Mouse (Mus musculus) megakaryocyte-erythroid progenitor cell, adult 5-6 weeks (primary cell): ENCODE measurements around the gene Ddit4. TPM values are rescaled to one million over a fixed set of nuclear protein-coding genes. Genes with fewer than 3 reads are reported as not detected.
"Not testable (repeated sequence)": the region's sequence is repeated elsewhere in the genome, so short reads cannot be mapped to it uniquely, and the experiment has no call there.

Source experiments
- ATAC-seq: replicated peaks from 2 replicates; pipeline ENCODE4 v1.8.0; 2016; ENCODE audit warnings: mild to moderate bottlenecking, inconsistent platforms; ENCODE audit not compliant: severe bottlenecking, poor library complexity, low FRiP score, low TSS enrichment
- total RNA-seq, 2 experiments: library from RNA; stranded (forward) in 1 of 2; stranded (reverse) in 1 of 2; fragments of 200-1000, 215-1000 nt in 1 of 2; fragments of >200 nt in 1 of 2; fragmentation: Nextera tagmentation in 1 of 2; gene quantifications; 2 replicates each; pipeline ENCODE4 v1.2.3; 2014 to 2017

Gene Ddit4
- total RNA-seq (2014; fragmentation: Nextera tagmentation), result 2.0 and 3.0 TPM in 2 replicates
- total RNA-seq (2017), result 2.0 and 4.4 TPM in 2 replicates

DNA sequence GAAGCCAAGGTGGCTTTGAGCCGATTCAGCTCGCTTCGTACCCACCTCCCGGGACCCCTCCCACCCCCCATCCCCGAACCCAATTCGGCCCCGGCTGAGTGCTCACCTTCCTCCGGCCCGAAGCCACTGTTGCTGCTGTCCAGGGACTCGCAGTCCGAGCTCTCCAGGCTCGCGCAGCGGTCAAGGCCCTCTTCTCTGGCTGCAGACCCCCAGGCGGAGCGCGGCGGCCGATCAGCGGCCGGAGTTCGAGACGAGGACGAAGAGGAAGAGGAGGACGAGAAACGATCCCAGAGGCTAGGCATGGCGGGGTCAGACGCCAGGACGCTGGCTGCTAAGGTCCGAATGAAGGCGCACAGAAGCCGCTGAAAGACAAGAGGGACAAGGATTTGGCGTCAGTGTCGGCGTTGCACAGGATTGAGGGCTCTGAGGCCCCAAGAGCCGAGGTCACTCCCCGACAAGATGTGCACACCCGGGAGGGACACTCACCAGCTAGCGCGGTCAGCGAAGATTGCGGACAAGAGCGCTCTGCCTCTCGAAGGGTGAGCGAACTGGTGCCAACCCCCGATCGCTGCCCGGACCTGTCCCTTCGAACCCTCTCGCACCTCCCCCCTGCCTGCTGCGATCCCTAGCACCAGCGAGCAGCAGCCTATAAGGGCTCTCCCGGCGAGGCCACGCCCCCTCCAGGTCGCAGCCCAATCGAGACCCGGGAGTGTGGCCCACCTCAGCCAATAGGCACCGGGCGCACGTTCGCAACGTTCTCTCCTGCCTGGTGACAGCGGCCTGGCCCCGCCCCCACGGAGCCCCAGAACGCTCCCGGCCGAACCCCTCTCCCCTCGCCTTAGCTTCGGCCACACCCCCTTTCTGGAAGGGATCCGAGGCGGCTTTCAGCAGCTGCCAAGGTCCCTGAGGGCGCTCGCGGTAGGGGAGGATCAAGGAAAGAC lies at the start of gene Ddit4:
Gene Ddit4, minus strand, starts transcription at position 624 of the 941 bp plus-strand sequence.
- peak; percentile 93 for ATAC-seq

DNA sequence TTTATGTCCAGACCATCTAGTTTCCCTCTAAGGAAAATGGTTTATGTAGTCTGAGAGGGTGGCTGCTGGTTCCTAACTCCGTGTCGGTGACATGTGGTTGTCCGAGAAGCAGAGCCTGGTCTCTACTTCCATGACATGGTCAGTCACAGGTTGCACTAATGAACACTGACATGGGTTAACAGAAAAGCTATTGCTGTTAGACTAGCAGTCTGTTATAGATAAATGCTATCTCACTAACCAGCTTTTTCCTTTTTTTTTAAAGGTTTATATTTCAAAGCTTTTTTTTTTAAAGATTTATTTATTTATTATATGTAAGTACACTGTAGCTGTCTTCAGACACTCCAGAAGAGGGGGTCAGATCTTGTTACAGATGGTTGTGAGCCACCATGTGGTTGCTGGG lies 47.4 kb upstream of the Ddit4 start:
- ATAC-seq, result no peak

DNA sequence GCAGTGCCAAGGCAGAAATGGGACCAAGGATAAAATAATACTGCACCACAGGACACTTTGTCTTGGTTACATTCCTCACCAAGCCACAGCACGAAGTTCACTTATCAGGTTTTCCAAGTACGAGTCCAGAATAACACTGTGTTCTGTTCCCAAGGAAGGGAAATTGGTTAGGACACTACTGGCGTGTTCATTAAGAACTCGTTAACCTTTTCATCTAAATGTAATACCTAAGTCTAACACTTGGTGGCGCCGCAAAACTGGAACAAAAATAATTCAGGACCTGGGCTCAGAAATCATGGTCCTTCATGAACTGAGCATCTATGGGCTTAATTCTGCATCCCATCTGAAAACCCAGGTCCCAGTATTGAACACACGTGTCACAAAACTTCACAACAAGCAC lies 46.0 kb upstream of the Ddit4 start:
- ATAC-seq, result no peak

DNA sequence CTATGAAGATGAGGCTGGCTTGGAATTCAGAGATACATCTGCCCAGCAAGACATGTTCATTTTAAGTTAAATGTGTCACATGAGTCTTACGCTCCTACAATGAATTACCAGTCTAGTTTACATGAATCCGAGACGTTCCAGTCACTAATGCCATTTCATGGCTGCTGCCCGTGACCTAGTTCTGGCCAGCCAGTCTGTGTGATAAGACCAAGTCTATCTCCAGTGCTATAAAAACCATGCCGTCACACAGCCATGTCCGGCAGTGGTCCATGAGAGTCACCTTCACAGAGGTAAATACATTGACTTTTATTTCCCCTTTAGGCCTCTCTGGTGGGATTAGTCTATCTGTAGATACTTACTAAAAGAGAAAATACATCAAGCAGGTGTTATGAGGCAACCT lies 44.3 kb upstream of the Ddit4 start:
- no peak for ATAC-seq

DNA sequence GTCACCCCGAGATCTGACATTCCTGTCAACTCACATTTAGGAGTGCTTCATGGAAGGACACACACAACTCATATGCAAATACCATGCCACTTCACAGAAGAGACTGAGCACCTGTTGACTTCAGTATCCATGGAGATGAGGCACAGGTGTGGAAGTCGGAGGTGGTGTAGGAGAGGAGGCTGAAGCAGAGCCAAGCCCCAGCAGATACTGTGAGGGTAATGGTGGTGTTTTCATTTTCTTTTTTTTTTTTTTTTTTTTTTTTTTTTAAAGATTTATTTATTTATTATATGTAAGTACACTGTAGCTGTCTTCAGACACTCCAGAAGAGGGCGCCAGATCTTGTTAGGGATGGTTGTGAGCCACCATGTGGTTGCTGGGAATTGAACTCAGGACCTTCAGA lies 42.2 kb upstream of the Ddit4 start:
- ATAC-seq, result not testable (repeated sequence)

DNA sequence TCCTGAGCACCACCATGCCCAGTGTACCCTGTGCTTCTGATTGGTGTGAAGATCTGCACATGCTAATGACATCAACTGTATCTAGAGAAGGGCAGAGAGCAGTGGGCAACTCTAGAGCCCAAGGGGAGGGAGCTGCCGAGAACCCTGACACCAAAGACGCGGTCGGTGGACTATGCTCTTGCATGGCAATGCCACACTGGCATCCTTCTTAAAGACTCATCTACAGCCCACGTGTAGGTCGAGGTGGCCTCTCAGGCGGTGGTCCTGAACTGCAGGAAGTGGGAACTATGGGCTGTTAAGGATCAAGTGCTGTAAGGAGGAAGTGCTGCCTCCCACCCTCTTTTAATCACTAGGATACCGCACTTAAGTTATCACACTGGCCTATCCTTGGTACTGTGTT lies 40.4 kb upstream of the Ddit4 start:
- ATAC-seq, result no peak

DNA sequence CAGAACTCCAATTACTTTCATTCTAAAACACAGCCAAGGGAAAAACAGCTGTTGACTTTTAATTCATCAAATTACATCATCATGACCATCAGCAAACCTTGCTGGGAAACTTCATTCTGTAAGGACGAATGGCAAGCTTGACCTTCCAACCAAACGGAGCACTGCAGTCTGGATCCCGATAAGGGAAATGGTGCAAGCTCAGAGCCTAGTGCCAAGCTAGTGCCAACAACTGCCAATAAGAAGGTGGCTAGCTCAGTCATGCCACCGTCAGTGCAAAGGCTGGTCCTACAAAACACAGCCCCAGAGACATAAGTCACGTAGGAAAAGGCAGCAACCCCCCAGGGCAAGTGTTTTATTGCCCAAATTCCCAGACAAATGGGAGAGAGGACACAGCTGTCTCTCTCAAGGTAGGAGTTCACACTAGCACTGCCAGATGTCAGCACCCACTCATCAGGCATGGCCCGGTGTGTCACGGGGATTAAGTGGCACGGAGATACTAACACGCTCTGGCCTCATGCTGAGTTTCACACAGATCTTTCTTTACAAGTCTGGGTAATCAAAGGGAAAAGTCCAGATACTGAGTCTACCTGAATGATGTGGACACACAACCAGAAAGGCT lies 39.7 kb upstream of the Ddit4 start:
- ATAC-seq, result no peak

DNA sequence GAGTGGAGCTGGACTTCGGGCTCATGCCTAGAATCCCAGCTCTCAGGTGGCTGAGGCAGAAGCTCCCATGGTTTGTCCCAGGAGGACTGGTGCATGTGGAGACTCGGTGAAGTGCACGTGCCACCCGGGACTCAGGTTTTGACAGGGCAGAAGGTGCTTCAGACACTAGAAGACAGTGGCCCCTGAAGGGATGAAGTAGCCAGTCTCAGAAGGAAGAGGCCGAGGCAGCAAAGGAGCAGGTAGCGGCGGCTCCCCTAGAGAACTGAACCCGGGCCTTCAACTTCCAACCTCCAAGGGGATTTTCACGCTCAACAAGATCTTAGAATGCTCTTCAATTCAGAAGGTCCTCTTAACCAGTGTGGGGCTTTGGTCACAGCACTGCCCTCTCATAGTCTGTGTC lies 38.8 kb upstream of the Ddit4 start:
- ATAC-seq, result no peak

DNA sequence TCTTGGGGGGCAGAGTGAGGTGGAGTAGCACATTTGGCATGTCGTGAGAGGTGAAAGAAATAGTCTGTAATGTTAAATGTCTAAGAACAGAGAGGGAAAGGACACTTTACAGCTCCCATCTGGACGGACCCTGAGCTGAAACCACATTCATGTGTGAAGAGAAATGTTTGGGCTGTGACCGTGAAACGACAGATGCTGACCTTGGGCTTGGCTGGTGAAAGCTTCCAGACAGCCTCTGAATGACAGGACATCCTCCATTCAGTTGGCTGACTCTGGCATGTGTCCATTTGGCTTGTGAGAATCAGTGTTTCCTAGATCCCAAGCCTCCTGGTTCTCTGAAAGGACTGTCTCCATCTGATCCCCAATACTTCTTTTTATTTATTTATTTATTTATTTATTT lies 36.4 kb upstream of the Ddit4 start:
- no peak for ATAC-seq

DNA sequence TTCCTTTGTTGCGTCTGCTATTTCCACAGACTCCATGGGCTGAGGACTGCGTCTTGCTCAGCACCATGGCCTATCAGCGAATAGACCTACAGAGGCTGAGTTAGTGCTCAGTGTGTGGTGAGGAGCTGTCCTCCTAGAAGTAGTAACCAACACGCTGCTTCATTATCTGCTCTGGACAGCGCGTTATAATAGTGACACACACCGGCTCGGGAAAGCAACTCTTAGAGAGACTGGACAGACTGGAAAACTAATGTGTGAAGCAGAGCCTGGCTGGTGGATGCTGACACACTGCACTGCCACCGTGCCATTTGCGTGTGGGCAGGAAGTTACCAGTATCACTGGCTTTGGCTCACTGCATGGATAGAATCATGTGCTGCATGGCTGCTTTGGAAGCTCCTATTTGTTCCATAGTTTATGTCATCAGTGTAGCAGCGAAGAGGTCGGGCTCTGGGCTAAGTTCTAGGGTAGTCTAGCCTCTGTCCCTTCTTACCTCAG lies 30.8 kb upstream of the Ddit4 start:
- 0 out of 2 replicates have a peak, but pooled peaks have one; percentile 18 for ATAC-seq

DNA sequence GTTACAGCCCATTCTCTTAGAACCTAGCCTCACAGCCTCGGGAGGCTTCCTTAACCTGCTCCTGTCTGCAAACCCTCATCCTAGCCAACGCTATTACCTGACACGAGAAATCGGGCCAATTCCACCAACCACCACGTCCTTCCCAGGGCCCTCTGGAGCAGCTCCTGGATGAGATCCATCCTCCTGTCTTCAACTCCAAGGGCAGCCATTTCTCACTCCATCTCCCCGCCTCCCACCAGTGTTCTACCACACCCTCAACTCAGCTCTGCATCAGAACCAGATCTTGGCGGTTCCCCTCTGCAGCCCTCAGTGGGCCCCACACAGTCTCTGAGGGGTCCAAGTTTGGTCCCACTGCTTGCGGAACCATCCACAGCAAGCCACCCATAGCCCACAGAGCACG lies 30.2 kb upstream of the Ddit4 start:
- no peak for ATAC-seq

DNA sequence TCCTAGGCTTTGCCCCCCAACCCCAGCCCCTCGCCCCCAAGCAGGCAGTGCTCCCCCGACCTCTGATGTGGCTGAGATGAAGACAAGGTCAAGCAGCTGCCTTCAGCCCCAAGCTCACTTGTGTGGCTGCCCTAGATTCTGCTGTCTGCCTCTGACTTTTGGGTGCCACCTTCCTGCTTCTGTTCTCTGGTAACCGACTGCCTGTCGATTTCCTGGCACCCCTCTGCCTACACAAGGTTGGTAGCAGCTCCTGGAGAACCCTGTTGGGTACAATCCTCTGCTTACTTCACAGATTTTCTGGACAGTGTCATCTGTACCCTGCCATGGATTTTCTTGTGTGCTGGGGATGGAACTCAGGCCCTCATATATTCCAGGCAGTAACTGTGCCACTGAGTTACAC lies 29.7 kb upstream of the Ddit4 start:
- no peak for ATAC-seq

DNA sequence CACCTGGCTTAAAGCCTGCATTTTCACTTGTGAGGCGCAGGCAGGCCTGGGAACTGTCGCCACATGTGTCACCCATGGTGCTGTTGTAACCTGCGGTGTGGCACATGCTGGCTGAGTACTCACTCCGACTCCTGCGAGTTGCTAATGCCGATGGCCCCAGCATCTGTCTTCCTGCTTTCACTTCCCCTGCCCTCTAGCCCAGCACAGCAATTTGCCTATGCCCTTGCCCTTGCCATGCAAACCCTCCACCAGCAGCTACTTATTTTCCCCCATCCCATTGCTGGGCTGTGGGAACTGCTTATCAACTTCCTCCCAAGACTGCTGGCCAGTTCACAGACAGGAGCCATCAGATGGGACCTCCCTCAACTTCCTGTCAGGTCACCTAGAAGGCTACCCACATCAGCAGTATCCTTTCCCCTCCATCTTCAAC lies 29.2 kb upstream of the Ddit4 start:
- no peak for ATAC-seq

DNA sequence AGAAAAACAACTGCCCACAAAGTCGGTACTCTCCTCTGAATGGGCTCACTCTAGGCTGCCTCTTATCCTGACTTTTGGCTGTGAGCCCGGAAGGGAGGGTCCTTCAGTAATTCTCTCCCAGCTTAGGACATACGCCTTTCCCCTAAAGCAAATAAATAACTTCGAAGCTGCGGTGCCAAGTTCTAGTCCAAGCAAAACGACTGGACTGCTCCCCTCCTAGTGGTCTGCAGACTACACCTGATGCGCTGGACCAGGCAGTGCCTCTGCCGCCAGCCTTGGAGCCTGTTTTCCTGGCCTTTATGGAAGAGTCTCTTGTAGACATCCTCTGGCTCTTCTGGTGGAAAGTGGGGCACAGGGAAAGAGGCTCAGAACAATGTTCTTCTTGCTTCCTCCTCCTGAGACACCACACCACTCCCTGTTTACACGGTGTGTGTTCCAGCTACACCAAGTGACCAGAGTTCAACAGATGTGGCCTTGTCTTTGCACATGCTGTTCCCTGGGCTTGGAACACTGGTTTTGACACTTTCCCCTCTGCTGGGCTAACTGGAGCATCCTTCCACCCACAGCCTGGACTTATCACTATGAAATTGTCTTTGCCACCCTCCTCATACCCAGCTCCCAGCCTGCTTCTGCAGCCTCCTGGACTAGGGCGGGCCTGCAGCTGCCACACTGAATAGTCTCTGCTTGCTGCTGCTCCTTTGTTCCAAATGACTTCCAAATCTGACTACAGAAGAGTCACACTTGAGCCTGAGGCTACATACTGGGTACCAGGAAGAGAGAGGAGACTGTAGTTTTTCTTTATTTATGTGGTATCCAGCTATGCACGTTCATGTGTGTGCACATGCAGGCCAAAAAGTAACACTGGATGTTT lies 27.5 kb upstream of the Ddit4 start:
- ATAC-seq, result peak; percentile 68

DNA sequence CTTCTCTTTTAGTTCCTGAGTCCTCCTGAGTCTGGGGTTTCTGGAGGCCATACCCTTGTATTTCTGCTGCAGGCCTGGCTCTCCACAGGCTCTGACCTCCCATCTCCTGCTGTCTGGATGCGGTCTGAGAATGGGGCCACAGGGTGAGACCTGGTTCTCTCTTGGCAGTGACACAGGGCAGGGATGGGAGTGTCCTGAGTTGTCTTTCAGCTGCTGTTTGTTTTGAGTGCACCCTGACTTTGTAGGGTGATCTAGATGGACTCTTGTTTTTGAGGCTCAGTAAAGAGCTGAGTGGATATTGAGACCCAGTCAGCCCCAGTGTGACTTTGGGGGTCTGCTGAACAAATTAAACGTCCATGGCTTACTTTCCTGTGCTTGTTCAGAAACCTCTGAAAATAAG lies 26.8 kb upstream of the Ddit4 start:
- no peak for ATAC-seq

DNA sequence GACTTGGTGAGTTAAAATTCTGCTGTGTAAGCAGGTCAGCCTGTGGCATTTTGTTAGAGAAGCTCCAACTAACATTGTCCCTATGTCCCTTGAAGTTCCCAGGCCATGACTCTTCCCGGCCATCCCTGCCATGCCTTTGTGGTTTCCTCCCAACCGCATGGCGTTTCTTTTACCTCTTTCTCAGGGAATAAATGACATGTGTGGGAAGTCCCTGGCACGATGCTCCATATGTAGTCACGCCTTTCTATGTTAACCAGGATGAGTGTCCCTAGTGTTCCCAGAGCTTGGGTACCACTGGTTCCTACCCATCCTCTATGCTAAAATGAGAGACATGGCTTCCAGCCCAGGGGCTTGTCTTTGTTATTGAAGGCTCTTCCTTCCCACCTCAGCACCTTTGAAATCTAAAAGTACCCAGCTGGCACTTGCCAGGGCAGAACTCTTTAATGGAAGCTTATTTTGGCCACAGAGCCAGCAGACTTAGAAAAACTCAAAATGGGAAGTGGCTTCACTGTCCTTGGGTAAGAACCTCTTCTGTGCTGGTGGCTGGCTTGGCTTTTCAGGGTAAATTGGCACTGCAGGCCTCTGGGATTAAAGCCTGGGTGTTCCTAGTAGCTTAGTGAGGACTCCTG lies 26.2 kb upstream of the Ddit4 start:
- no peak for ATAC-seq

DNA sequence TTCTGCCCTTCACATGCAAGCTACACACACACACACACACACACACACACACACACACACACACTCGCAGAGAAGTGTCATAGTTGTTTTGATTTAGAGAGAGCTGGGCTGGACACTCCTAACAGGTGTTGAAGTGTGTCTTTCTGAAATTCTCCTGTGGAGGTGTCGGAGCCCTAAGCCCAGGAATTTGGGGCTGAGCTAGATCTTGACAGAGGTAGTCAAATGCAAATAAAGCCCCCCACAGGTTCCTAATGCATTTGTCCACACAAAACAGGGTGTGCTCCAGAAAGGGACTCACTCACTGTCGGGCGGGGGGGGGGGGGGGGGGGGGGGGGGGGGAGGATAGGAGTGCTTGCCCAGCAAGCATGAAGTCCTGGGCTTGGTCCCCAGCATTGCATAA lies 25.5 kb upstream of the Ddit4 start:
- no peak for ATAC-seq

DNA sequence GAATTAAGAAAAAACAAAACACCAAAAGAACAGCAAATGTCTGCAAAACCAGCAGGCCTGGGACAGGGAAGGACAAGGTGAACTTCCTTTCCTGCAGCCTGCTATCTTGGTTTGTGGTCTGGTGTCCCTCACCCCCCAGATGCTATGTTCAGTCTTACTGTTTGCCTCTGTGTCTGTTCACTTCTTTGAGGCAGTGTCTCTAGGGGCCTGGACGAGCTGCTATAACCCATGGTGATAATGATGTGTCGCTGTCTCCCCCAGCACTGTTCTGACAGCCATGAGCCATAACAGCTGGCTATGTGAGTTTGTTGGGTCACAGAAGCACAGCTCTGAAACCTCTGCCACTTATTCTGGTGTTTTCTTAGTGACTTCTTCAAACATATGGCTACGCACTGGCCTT lies 23.2 kb upstream of the Ddit4 start:
- no peak for ATAC-seq

DNA sequence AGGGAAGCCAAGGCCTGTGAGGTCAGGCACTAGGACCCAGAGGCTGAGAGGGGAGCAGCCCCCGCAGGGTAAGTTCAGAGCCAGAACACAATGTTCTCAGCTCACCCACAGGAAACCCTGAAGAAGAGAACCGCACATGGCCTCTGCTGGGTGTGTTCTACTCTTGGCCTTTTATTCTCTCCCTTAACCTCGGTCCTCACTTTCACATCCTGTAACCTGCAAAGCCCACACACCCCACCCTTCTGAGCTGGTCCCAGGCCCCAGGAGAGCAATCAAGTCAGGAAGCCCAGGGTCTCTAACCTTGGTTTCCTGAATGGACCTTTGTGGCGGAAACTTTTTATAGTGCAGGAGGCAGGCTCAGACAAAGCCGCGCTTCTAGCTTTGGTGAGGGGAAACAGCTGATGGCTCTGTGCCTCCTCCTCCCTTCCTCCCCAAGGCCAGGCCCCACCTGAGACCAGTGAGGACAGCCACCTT lies 22.6 kb upstream of the Ddit4 start:
- no peak for ATAC-seq
